Mouse (Mus musculus) frontal cortex, adult (tissue): ENCODE measurements around the gene Serbp1.

Experiments
- ATAC-seq: cut with Nextera tagmentation; 2 replicates; pipeline ENCODE4 v1.9.2; 2017; ENCODE audit warnings: mild to moderate bottlenecking, moderate library complexity, mixed read lengths; ENCODE audit not compliant: low TSS enrichment

Gene Serbp1

DNA sequence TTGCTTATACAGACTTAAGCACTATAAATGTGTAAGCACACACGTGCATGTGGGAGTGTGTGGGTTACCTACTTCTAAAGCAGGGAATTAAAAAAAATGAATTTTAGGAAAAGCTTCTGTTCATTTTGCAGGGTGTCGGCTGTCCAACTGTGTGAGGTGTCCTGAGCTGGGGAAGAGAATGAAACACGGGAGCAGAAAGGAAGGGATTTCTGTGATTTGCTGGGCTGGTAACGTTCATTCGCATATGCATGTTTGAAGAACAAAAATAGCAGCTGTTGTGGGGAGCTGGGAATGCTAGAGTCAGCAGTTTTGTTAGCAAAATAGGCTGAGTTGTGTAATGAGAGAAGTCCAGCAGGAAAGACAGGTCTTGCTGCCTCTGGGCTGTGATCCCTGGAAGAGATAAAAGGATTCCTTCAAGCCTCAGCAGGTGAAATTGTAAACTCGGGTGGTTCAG, 62.8 kb downstream of the Serbp1 start:
- ATAC-seq: peak; percentile 74

DNA sequence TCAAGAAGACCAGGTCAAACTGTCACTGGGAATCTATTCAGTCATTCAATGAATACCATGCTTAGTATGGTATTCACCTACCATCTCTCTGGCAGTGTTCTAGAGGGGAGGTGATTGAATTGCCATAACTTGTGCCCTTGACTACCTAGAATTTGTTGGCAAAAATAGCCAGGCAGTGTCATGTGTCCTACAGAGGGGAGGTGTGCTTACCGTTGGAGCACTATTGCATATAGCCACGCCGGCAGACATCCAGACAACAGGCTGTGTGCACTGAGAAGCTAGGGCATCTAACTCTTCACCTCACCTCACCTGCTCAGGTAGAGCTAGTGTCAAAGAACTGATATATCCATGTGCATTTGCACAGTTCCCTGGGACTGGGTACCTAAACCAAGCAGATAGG, 63.3 kb downstream of the Serbp1 start:
- ATAC-seq: no peak

DNA sequence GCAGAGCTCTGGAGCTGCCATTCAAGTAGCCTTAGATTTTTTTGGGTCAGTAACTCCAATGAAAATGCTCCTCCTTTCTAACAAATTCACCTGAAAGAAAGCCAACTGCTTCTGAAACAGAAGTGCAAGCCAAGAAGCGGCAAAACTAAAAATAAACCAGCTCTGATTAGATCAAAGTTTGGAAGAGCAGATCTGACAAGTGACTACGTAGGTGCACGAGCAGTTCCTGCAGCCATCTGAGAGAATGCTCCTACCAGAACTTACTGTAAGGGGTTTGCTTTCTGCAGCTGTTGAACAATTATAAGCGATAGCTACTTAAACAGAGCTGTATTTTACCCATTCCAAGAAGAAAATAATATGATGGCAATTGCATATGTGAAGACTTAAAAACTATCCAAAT, 64.5 kb downstream of the Serbp1 start:
- 0 out of 2 replicates have a peak, but pooled peaks have one; percentile 7 for ATAC-seq

DNA sequence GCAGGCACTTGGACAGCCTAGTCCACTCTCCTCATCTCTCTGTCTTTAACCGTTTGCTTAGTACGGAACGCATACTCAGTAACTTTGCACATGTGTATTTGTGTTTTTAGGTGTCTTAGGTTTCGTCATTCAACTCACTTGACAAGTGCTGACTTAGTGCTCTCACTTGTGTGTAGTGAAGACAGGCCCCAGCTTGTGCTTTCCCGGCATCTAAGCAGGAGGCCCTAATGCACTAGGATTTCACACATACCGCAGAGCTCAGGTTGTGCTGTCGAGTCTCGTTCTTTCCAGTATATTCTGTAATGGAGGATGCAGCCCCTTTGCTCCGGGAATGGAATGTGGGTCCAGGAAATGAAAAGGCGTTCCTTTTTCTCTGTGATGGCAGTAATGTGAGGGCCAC, 65.2 kb downstream of the Serbp1 start:
- no peak for ATAC-seq

DNA sequence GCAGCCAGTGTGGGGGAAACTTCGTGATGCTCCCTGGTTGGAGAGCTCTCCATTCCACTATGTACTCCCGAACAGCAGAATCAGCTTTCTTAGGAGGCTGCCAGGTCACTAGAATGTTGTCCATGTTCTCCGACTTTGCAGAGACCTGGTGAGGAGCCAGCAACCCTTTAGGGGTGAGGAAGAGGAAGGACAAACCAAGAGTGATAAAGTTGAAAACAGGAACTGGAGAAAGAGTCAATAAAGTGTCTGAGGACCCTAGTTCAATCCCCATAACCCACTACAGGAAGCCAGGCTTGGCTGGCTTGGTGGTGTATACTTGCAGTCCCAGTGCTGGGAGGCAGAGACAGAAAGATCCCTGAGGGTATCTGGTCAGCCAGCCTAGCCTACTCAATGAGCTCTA, 71.0 kb downstream of the Serbp1 start:
- ATAC-seq: no peak

DNA sequence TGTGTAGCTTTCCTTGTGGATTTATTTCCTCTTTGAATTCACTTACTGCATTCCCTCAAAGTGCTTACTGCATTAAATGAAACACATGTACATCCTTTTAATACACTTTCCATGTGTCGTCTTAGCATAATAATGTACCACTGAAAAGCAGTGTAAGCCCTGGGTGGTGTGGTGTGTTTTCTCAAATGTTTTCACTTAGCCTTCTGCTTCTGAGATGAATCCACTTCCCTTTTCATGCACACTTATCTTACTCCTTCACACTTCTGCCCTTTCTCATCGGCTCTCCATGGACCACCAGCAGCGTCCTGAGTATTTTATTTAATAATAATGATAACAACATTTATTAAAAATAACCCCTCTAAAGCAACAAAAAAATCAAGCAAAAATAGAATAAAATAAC, 71.8 kb downstream of the Serbp1 start:
- no peak for ATAC-seq

DNA sequence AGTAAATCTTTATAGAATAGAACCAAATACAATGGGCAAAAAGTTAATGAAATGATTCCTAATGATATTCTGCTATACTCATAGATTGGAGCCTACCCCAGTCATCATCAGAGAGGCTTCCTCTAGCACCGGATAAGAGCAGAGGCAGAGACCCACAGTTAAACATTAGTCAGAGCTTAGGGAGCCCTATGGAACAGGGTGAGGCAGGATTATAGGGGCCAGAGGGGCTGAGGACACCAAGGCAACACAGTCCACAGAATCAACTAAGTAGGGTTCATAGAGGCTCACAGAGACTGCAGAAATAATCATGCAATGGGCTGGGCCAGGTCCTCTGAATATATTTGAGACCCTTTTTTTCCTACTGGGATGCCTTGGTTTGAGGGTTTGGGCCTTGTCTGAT, 76.7 kb downstream of the Serbp1 start:
- ATAC-seq: no peak

DNA sequence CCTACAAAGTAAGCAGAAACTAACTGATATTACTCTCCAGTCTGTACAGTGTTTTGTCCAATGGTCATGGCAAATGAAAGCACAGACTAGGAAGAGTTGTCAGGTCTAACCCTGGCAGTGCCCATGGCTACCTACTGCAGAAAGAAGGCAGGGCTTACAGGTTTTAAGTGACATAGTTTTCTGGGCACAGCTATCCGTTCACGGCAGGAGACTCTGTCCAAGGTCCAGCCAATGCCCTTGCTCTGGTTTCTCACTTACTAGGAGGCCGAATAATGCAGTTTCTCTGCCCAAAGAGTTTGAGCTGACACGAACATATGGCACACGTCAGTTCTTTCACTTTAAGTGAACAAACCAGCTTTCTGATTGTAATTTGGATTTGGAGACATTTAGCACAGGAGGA, 79.1 kb downstream of the Serbp1 start:
- ATAC-seq: 0 out of 2 replicates have a peak, but pooled peaks have one; percentile 34

DNA sequence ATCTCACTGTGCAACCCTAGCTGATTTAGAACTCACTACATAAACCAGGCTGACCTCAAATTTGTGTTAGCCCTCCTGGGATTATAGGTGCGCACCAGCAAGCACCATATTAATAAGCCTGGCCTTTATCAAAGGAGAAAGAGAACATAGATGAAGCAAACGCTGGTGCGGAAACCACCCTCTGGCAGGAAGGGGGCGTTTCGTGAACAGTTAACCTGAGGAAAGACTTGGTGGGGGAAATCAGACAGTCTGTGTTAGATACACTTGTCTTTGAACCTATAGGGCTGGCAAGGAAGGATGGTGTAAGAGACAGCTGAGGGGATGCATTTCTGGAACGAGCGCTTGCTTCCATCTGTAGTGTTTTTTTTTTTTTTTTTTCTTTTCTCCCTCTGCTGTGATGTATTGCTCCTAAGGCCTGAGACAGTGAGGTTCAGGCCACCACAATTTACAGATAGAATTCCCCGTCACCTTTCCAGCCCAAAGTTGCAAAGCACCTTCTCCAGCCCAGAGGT, 79.9 kb downstream of the Serbp1 start:
- peak; percentile 29; the same call in 1 of the 2 replicates for ATAC-seq

DNA sequence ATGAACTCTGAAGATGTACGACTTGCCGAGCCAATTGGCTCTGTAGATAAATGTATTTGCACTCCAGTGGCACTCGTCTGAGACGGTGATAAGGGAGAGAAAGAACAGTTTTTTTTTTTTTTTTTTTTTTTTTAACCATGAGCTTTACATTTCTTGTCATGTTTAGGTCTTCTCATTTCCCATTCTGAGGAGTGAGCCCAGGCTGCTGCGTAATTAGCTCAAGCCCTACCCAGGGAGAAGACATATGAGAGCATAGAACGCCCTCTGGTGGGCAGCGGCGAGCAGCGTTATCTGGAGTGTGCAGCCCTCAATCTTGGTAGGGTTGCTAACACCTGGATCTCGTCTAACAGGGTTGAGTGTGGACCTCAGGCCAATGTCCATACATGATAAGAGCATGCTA, 80.5 kb downstream of the Serbp1 start:
- peak; percentile 87 for ATAC-seq

DNA sequence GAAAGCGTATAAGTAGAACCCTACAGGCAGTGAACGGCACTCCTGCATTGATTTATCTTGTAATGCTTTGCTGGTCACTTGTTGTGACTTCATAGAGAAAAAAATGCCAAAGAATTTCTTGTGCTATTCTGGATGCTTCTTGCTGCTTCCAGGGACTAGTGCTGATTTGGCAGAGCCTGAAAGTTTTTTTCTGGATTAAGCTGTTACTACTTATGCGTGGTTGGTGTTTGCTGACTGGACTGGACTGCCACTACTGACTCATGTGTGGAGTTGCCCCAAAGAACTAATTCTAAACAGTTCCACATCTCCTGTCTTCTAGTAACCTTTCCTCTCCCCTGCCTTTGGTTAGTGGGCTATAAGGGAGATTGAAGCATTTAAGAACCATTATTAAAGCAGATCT, 85.8 kb downstream of the Serbp1 start:
- ATAC-seq: peak; percentile 93

DNA sequence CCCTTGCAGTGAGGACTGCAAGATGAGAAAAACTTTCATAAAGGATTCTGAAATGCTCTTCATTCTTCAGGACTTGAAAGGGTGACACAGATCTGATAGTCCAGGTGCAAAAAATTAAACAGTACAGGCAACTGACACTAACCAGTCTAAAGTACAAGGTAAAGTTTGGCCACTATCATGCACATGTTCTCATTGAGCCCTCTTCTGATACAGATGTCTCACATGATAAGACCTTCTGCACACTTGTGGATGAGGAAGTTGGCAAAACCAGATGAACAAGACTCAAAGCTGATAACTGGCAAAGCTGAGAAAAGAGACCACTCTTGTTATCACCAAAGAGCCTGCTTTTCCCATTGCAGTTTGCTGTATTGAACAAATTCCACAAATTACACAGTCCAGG, 100.0 kb downstream of the Serbp1 start:
- no peak for ATAC-seq

DNA sequence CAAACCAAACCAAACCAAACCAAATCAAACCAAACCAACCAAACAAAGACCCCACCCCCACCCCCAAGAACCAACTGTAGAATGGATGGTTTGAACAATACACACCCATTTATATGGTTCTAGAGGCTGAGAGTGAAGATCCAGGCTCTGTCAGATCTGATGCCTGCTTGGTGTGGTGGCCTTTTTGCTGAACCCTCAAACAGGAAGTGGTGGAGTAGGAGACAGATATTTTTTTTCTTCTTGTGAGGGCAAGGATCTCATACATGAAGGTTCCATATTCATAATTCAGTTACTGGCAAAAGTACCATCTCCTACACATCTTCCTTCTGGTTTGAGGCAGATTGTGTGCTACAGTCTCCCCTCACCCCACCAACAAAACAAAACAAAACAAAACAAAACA, 101.5 kb downstream of the Serbp1 start:
- no peak for ATAC-seq
